Mouse (Mus musculus): Measurements from ENCODE around the gene Fam114a1.

- no peak for TF ChIP-seq CTCF (IDR thresholded peaks at IDR 0.05; ENCODE audit: extremely low read depth, insufficient read depth, insufficient read length, insufficient replicate concordance)
- no peak for TF ChIP-seq POLR2A (IDR thresholded peaks at IDR 0.05; ENCODE audit: low read depth, low read length)
These were observed 56.9 kb downstream of the Fam114a1 start for GRCm38 (mm10) chr5:65026776-65027175.

All from spleen, adult 2 months (tissue).